8 mouse cellular contexts compared by ENCODE assay signal in the genomic region with DNA sequence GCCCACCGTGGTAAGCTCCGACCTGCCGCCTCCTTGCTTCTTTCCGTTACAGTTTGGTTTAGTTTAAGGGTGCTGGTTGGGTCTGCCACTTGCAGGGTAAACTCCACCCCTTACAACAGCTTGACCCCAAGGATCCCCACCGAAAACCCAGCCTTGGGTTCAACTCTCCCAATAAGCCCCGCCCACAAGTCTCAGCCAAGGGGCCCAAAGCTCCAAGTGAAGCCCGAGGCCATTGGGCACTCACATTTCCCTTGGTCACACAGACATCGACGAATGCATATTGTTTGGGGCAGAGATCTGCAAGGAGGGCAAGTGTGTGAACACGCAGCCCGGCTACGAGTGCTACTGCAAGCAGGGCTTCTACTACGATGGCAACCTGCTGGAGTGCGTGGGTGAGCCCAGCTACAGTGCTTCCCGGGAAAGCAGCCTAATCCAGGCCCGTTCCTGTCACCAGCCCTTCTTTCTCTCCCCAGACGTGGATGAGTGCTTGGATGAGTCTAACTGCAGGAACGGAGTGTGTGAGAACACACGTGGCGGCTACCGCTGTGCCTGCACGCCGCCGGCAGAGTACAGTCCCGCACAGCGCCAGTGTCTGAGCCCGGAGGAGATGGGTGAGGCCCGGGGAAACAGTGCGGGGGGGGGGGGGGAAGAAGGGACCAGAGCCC. TPM values are rescaled to one million over a fixed set of nuclear protein-coding genes. Genes with fewer than 3 reads are reported as not detected.
DNase-seq lines count a peak whose midpoint lies in the region; ATAC-seq and TF ChIP-seq lines count a peak whose summit lies in the region.

No protein-coding gene starts in this region.

- no peak overlapping the region for H3K27ac ChIP-seq in gastrocnemius, adult 2 months
- H3K27ac ChIP-seq in hindbrain, embryonic 16.5 days (ENCODE audit: low read depth, low read length) = no peak overlapping the region
- H3K27ac ChIP-seq in limb, embryonic 14.5 days (replicated peaks; ENCODE audit: low read depth, low read length) = no peak overlapping the region

- intact Hi-C loops in gastrocnemius, adult 2 months (cut with DNase I) = no loop called here

- H3K4me3 ChIP-seq in gastrocnemius, adult 2 months = peak overlapping the region; percentile 24
- peak overlapping the region; percentile 5 for H3K4me3 ChIP-seq in hindbrain, embryonic 16.5 days (ENCODE audit: low read length)
- 0 out of 2 replicates have a peak overlapping the region, but pooled peaks have one; percentile 13 for H3K4me3 ChIP-seq in limb, embryonic 14.5 days (replicated peaks; ENCODE audit: low read length)

- H3K4me2 ChIP-seq in hindbrain, embryonic 16.5 days (ENCODE audit: low read length) = peak overlapping the region; percentile 33
- H3K4me2 ChIP-seq in limb, embryonic 14.5 days (replicated peaks; ENCODE audit: low read depth, low read length, severe bottlenecking) = peak overlapping the region; percentile 17; the same call in 1 of the 2 replicates

- TF ChIP-seq POLR2A in limb, embryonic 14.5 days (IDR thresholded peaks at IDR 0.05; ENCODE audit: borderline replicate concordance, extremely low read depth, insufficient read depth, insufficient read length) = no peak

- peak; percentile 31; the same call in 1 of the 2 replicates for ATAC-seq in hindbrain, embryonic 16.5 days
- ATAC-seq in limb, embryonic 14.5 days (ENCODE audit: low FRiP score, low read depth) = peak; percentile 28; the same call in 1 of the 2 replicates

- 15% methylated on average over 26 of the region's 29 CpGs for WGBS in hindbrain, embryonic 16.5 days
- 15% methylated on average over 27 of the region's 29 CpGs for WGBS in limb, embryonic 14.5 days

- peak overlapping the region; percentile 35; the same call in 1 of the 2 replicates for H3K9ac ChIP-seq in hindbrain, embryonic 16.5 days (ENCODE audit: low read depth, low read length)
- H3K9ac ChIP-seq in limb, embryonic 14.5 days (ENCODE audit: low read depth, low read length, severe bottlenecking) = peak overlapping the region; percentile 31; the same call in 1 of the 2 replicates

- peaks cover 40% of the 10 kb centered on the region for H3K36me3 ChIP-seq in hindbrain, embryonic 16.5 days (ENCODE audit: control insufficient read depth, insufficient read depth, low read length)
- H3K36me3 ChIP-seq in limb, embryonic 14.5 days (ENCODE audit: control insufficient read depth, insufficient read depth, low read length) = peaks cover 78% of the 10 kb centered on the region

- H3K4me1 ChIP-seq in hindbrain, embryonic 16.5 days (ENCODE audit: control insufficient read depth, insufficient read depth, low read depth, low read length) = peaks cover 15% of the 10 kb centered on the region
- peaks cover 6% of the 10 kb centered on the region; the same call in 1 of the 2 replicates for H3K4me1 ChIP-seq in limb, embryonic 14.5 days (ENCODE audit: control insufficient read depth, insufficient read depth, low read length)

- TF ChIP-seq CTCF in gastrocnemius, adult 2 months (IDR thresholded peaks at IDR 0.05) = no peak

- H3K9me3 ChIP-seq in hindbrain, embryonic 16.5 days (ENCODE audit: control insufficient read depth, low read length) = no peaks in the 10 kb centered on the region
- H3K9me3 ChIP-seq in limb, embryonic 14.5 days (ENCODE audit: control insufficient read depth, low read length) = no peaks in the 10 kb centered on the region

- no peak for DNase-seq in gastrocnemius, adult 2 months
- DNase-seq in gastrocnemius, postnatal 4 days (ENCODE audit: low spot score in 2 of 2) = no peak
- DNase-seq in embryo, embryonic 11 days = peak; percentile 28
- DNase-seq in limb, embryonic 14.5 days (ENCODE audit: low spot score) = no peak
- DNase-seq in right cerebral cortex, postnatal 25 days = peak; percentile 82
- no peak for DNase-seq in adrenal gland, postnatal 36 days
- DNase-seq in ovary, postnatal 36 days (ENCODE audit: low spot score) = no peak

- peaks cover 45% of the 10 kb centered on the region for H3K27me3 ChIP-seq in hindbrain, embryonic 16.5 days (replicated peaks; ENCODE audit: control insufficient read depth, insufficient read depth, low read length)
- peaks cover 26% of the 10 kb centered on the region; the same call in 1 of the 2 replicates for H3K27me3 ChIP-seq in limb, embryonic 14.5 days (ENCODE audit: control insufficient read depth, insufficient read depth, low read length)

RNA-seq across cellular contexts. Expression of gene Scyl1, which starts 14.8 kb away (rescaled TPM):
- 10 to 100 TPM; 71.2 to 78.6 TPM for total RNA-seq in gastrocnemius, adult 2 months (2021)
- total RNA-seq in gastrocnemius, postnatal 4 days (2021) = 10 to 100 TPM; 71.7 to 75.6 TPM
- 83.2 and 93.9 TPM in 2 replicates for polyA plus RNA-seq in hindbrain, embryonic 16.5 days (2015; fragmentation: Nextera tagmentation; extraction: Ambion mirVana)
- 152 and 186 TPM in 2 replicates for polyA plus RNA-seq in limb, embryonic 14.5 days (2012; rRNA removed)
- polyA plus RNA-seq in limb, embryonic 14.5 days (2014; fragmentation: Nextera tagmentation; extraction: Ambion mirVana) = 78.4 and 81.1 TPM in 2 replicates
- 100 to 1,000 TPM; 103 to 107 TPM for total RNA-seq in adrenal gland, postnatal 36 days (2021)

RNA-seq across cellular contexts. Expression of gene Ltbp3, which starts 15.7 kb away (rescaled TPM):
- total RNA-seq in gastrocnemius, adult 2 months (2021) = 10 to 100 TPM; 32.4 to 44.6 TPM
- total RNA-seq in gastrocnemius, postnatal 4 days (2021) = 100 to 1,000 TPM; 116 to 137 TPM
- 11.6 and 15.4 TPM in 2 replicates for polyA plus RNA-seq in hindbrain, embryonic 16.5 days (2015; fragmentation: Nextera tagmentation; extraction: Ambion mirVana)
- 341 and 441 TPM in 2 replicates for polyA plus RNA-seq in limb, embryonic 14.5 days (2012; rRNA removed)
- polyA plus RNA-seq in limb, embryonic 14.5 days (2014; fragmentation: Nextera tagmentation; extraction: Ambion mirVana) = 99.8 and 103 TPM in 2 replicates
- 100 to 1,000 TPM; 222 to 305 TPM for total RNA-seq in adrenal gland, postnatal 36 days (2021)

RNA-seq across cellular contexts. Expression of gene Fam89b, which starts 27.0 kb away (rescaled TPM):
- total RNA-seq in gastrocnemius, adult 2 months (2021) = 10 to 100 TPM; 22.2 to 22.6 TPM
- 10 to 100 TPM; 58.8 to 59.1 TPM for total RNA-seq in gastrocnemius, postnatal 4 days (2021)
- 118 and 128 TPM in 2 replicates for polyA plus RNA-seq in hindbrain, embryonic 16.5 days (2015; fragmentation: Nextera tagmentation; extraction: Ambion mirVana)
- 169 and 253 TPM in 2 replicates for polyA plus RNA-seq in limb, embryonic 14.5 days (2012; rRNA removed)
- polyA plus RNA-seq in limb, embryonic 14.5 days (2014; fragmentation: Nextera tagmentation; extraction: Ambion mirVana) = 125 TPM in 2 replicates
- total RNA-seq in adrenal gland, postnatal 36 days (2021) = 10 to 100 TPM; 41.4 to 66.5 TPM

RNA-seq across cellular contexts. Expression of gene Ehbp1l1, which starts 30.3 kb away (rescaled TPM):
- total RNA-seq in gastrocnemius, adult 2 months (2021) = 100 to 1,000 TPM; 218 to 220 TPM
- 100 to 1,000 TPM; 250 to 260 TPM for total RNA-seq in gastrocnemius, postnatal 4 days (2021)
- 21.6 and 29.7 TPM in 2 replicates for polyA plus RNA-seq in hindbrain, embryonic 16.5 days (2015; fragmentation: Nextera tagmentation; extraction: Ambion mirVana)
- 51.0 and 51.1 TPM in 2 replicates for polyA plus RNA-seq in limb, embryonic 14.5 days (2012; rRNA removed)
- polyA plus RNA-seq in limb, embryonic 14.5 days (2014; fragmentation: Nextera tagmentation; extraction: Ambion mirVana) = 20.0 and 25.4 TPM in 2 replicates
- 10 to 100 TPM; 30.8 to 38.3 TPM for total RNA-seq in adrenal gland, postnatal 36 days (2021)

RNA-seq across cellular contexts. Expression of gene Kcnk7, which starts 52.3 kb away (rescaled TPM):
- not detected for total RNA-seq in gastrocnemius, adult 2 months (2021)
- not detected for total RNA-seq in gastrocnemius, postnatal 4 days (2021)
- not detected in 2 replicates for polyA plus RNA-seq in hindbrain, embryonic 16.5 days (2015; fragmentation: Nextera tagmentation; extraction: Ambion mirVana)
- polyA plus RNA-seq in limb, embryonic 14.5 days (2012; rRNA removed) = 0.41 and 0.63 TPM in 2 replicates
- polyA plus RNA-seq in limb, embryonic 14.5 days (2014; fragmentation: Nextera tagmentation; extraction: Ambion mirVana) = 0.65 and 0.81 TPM in 2 replicates
- not detected for total RNA-seq in adrenal gland, postnatal 36 days (2021)

Comparison
In these comparisons a context has a peak if more than half of its experiments do, and no peak if none do; other contexts are left out.
1. DNase-seq: peak in embryo, embryonic 11 days (single experiment) and right cerebral cortex, postnatal 25 days (single experiment); none in gastrocnemius, adult 2 months (single experiment), gastrocnemius, postnatal 4 days (0 of 2), limb, embryonic 14.5 days (single experiment), adrenal gland, postnatal 36 days (0 of 2) and ovary, postnatal 36 days (single experiment).
2. Peak in every context shown above with its lines, with median percentiles within 50 percentile points of each other: H3K4me3 ChIP-seq.